Mouse (Mus musculus) cortical plate, adult 2 months (tissue): ENCODE measurements around the gene Robo1. TPM values are rescaled to one million over a fixed set of nuclear protein-coding genes. Genes with fewer than 3 reads are reported as not detected.

Experiments used
- H3K27ac ChIP-seq: fragments of 200-500 bp; 2 replicates; pipeline ENCODE4 v1.5.1; 2012; ENCODE audit warnings: low read length, control low read depth, inconsistent platforms; ENCODE audit not compliant: insufficient read depth
- H3K4me1 ChIP-seq: fragments of 200-500 bp; 2 replicates; pipeline ENCODE4 v1.6.1; 2011; ENCODE audit warnings: low read length; ENCODE audit not compliant: control insufficient read depth, insufficient read depth
- H3K4me3 ChIP-seq: fragments of 200-500 bp; 2 replicates; pipeline ENCODE4 v1.5.1; 2011; ENCODE audit warnings: mild to moderate bottlenecking, low read length, control low read depth; ENCODE audit not compliant: insufficient read depth
- CTCF ChIP-seq: fragments of 200-500 bp; IDR thresholded peaks from 2 replicates; pipeline ENCODE4 v1.5.1; 2011; ENCODE audit warnings: mild to moderate bottlenecking, control low read depth, low read length; ENCODE audit not compliant: insufficient read depth; ENCODE audit errors: extremely low read depth
- POLR2A ChIP-seq: fragments of 200-500 bp; IDR thresholded peaks from 2 replicates; pipeline ENCODE4 v1.6.1; 2011; ENCODE audit warnings: mild to moderate bottlenecking, low read length, control low read depth; ENCODE audit not compliant: insufficient read depth; ENCODE audit errors: extremely low read depth
- polyA plus RNA-seq: library from polyadenylated mRNA; depleted of rRNA; stranded (reverse); fragments of >200 nt; gene quantifications from 2 replicates; pipeline ENCODE4 v1.2.3, GENCODE M21; 2012; rRNA removed

Gene Robo1
- 11.6 and 14.1 TPM in 2 replicates for polyA plus RNA-seq

DNA sequence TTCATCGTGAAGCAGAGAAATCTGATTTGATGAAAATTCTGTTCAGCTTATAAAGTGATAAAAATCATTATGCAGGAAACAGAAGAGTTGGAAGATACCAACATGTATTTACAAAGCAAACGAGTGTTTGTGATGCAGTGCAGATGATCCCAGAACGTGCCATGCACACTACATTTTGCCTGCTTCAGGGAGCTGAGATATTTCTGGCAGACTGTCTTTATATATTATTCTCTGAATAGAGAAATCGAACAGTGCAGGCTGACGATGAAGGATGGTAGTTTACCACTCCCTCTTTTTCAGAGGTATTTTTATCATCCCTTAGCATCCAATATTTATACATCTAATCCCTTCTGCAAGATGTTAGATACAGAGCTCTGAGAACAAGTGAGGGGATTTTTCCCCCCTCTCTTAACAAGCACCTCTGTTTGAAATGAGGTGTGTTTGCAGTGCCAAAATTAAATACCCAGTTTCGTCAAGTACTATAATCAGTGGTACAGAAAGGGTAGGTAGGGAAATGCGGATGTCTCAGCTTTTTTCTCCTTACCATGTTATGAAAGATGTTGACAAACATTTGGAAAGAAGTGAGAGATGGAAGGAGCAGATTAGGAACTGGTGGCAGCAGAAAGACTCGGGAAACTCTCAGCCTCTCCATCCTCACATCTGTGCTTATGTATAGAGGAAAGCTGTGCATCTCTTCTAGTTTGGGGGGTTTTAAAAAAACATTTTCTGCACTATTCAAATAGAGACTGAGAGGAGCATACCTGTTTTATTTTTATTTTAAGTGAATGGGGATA lies at the start of gene Robo1:
Robo1 (plus strand) TSS at position 770 of the 794 bp plus-strand sequence.
- Histone ChIP-seq H3K4me3 (peak within 1 kb of the TSS; percentile 78), H3K27ac (peak within 1 kb of the TSS; percentile 59; the same call in 1 of the 2 replicates), H3K4me1 (no peaks in the 10 kb centered on the region; the same call in 1 of the 2 replicates)
- no peak for TF ChIP-seq POLR2A
- no peak for TF ChIP-seq CTCF

DNA sequence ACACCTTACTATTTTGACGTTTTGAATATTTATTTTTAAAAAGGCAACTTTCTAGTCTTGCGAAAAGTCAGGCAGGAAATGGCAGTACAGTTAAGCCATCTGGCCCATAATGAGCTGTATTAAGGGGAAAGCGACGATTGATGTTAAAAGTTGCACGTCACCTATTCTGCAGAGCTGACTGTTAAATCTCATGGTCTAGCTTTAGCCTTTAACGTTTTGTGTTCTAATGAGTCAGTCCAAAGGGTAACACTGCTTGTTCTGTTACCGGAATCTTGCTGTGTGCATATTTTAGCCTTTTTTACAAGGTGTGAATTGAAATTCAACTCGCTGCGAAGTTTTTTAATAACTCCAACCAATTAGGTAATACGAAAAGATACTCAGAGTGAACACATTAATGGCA lies 40.3 kb upstream of the Robo1 start:
- H3K27ac ChIP-seq = no peak overlapping the region
- no peak overlapping the region for H3K4me3 ChIP-seq
- no peaks in the 10 kb centered on the region for H3K4me1 ChIP-seq
- TF ChIP-seq POLR2A (no peak), CTCF (no peak)

DNA sequence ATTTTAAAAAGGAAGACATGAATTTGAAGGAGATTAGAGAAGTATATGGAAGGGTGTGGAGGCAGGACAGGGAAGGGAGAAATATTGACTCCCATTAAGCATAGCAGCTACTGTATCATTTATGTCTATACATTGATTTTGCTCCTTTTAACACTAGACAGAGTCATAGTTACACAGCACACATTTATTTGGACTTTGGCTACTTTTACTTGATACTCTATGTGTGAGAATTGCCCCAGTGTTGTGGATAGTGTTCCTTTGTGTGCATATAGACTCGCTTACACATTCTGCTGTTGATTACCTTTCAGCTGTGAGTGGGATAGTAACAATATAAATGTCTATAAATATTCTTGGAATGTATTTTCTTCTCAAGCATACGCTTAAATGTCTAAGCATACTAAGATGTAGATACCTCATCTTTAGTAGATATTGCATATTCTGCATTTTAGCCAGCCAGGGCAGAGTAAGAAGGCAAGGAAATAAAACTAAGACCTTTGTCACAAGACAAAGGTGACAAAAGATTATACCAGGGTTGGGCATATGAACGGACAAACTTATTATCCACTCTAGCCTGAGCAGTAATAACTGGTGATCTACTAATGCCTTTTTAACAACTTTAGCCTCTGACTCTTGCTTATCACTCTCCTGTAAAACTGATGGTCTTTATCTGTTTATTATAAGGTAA lies 31.6 kb upstream of the Robo1 start:
- TF ChIP-seq POLR2A (no peak), CTCF (no peak)
- Histone ChIP-seq H3K4me1 (no peaks in the 10 kb centered on the region), H3K4me3 (no peak overlapping the region), H3K27ac (no peak overlapping the region)

DNA sequence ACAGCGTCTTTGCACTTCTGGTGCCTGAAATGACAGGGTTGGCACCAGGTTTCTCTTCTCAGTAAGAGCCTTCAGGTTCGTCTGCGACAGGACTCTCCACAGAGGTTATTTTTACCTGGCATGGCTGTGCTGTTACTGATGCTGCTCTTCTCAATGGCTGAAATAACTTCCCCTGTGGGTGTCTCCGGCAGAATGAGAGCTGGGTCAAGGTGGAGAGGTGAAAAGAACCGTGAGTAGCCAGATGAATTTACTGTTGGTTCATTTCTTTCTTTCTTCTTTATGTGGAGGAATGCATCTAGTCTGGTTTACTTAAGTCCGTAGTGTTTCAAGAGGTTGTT lies 194 bp downstream of the Robo1 start:
- peak overlapping the region; percentile 78 for H3K4me3 ChIP-seq
- peak overlapping the region; percentile 59; the same call in 1 of the 2 replicates for H3K27ac ChIP-seq
- no peaks in the 10 kb centered on the region; the same call in 1 of the 2 replicates for H3K4me1 ChIP-seq
- no peak for TF ChIP-seq POLR2A
- no peak for TF ChIP-seq CTCF

DNA sequence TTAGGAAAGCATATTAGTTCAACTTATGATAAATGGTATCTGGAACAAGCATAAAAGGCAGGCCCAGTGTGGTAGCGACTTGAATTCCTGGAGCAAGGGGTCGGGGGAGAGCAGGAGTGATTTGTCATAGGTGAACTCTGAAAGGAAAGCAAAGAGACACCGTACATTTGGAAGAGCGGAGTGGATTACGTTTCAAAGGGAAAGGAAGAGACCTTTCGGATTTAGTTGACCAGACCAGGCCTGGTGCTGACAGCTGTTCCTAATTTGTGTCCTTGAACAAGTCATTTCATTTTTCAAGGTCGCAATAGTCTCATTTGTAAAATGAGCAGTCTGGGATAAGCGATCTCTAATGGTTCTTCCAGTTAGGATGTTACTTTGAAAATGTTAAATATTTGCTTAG lies 19.2 kb downstream of the Robo1 start:
- Histone ChIP-seq H3K27ac (no peak overlapping the region), H3K4me3 (no peak overlapping the region), H3K4me1 (no peaks in the 10 kb centered on the region; the same call in 1 of the 2 replicates)
- no peak for TF ChIP-seq POLR2A
- TF ChIP-seq CTCF = no peak

DNA sequence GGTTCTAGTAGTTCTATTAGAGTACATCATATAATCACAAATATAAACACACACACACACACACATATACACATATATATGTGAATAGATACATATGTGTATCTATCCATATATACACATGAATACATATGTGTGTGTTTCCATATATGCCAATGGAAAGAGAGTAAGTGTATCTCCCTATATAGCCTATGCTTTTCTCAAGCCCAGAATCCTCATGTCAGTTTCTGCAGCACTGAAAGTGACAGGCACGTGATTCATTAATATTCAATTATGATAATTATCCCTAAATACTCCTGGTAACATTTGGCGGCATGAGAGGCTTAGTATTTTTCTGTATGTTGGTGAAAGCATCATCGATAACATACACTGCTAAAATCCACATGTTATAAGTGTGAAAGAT lies 20.5 kb downstream of the Robo1 start:
- Histone ChIP-seq H3K4me3 (no peak overlapping the region), H3K4me1 (no peaks in the 10 kb centered on the region; the same call in 1 of the 2 replicates), H3K27ac (no peak overlapping the region)
- TF ChIP-seq CTCF (no peak), POLR2A (no peak)

DNA sequence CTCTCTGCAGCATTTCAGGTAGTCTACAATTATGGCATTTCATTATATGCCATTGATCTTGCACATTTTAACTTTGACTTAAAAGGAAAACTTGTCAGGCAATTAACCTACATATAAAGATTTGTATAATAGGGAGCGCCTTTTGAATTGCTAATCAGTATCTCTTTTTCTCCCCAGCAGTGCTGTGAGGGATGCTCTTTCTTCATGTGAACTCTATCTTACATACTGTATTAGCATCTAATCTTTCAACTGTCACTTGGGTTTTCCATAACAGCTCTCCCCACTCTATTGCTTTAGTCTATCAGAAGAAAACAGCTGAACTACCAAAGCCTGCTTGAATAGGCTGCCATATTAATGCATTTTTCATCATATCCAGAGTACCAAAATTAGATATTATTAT lies 29.7 kb downstream of the Robo1 start:
- Histone ChIP-seq H3K27ac (no peak overlapping the region), H3K4me1 (no peaks in the 10 kb centered on the region), H3K4me3 (no peak overlapping the region)
- TF ChIP-seq POLR2A (no peak), CTCF (no peak)

DNA sequence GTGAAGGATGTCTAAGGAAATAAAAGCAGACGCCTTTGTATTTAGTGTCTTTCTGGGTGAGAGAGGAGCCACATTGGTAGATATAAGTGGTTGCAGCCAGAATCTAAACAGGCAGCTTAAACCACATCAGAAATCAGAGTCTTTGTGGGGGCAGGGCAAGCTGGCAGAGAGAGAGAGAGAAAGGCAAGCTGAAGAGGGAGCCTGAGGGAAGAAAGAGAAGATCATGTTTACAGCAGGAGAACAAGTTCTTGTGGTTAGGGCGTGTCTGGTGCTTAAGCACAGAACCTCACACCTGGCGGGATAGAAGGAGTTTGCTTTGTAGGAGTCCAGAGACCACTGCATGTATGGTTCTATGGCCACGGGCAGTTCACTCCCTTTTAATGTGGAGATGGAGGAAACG lies 42.3 kb downstream of the Robo1 start:
- no peak overlapping the region for H3K4me3 ChIP-seq
- no peak for TF ChIP-seq POLR2A
- TF ChIP-seq CTCF = no peak
- H3K4me1 ChIP-seq = 0 out of 2 replicates have a peak, but pooled peaks cover 1% of the 10 kb centered on the region
- H3K27ac ChIP-seq = no peak overlapping the region

DNA sequence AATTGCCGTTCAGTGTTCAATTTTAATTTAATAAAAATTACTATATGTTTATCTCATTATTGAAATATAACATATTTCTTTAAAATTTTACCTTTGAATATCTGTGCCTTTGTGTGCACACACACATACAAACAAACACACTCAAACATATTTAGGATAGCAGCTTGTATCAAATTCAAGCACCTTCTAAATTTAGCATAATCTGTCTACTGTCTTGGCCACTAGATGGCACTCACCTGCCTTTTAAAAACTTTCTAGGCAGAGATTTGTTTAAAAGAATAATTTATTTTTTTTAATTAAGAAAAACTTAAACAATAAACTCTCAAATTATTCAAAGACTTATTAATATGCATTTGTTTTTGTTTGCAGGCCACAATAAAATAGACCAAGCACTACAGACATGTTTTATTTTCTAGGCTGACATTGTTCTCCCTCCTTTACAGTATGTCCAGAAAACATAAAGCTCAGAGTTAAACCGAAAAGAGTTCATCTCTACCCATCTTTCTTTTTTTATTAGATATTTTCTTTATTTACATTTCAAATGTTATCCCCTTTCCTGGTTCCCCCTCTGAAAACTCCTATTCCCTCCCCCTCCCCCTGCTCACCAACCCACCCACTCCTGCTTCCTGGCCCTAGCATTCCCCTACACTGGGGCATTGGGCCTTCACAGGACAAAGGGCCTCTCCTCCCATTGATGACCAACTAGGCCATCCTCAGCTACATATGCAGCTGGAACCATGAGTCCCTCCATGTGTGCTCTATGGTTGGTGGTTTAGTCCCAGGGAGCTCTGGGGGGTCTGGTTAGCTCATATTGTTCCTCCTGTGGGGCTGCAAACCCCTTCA lies 48.6 kb downstream of the Robo1 start:
- Histone ChIP-seq H3K4me1 (no peaks in the 10 kb centered on the region), H3K4me3 (no peak overlapping the region), H3K27ac (no peak overlapping the region)
- no peak for TF ChIP-seq CTCF
